In the genomic region with DNA sequence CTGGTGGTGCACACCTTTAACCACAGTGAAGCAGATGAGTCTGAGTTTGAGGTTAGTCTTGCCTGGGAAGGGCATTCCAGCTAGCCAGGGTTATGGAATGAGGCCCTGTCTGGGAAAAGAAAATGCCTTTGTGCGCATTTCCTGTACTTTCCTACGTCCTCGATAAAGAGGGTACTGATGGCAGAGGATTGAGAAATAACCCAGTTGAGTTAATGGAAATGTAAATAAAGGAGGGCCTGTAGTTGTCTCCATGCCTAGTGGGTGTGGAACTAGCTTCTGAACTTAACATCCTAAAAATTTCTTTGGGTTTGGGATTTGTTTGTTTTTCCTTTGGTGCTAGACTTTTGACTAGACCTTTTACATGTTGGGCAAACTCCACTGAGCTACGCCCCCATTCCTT, we compare ENCODE assay signal across 28 mouse cellular contexts. TPM values are rescaled to one million over a fixed set of nuclear protein-coding genes. Genes with fewer than 3 reads are reported as not detected.
A peak's percentile ranks its signal among the peaks of the same experiment; 100 is the strongest.
DNase-seq lines count a peak whose midpoint lies in the region; ATAC-seq and TF ChIP-seq lines count a peak whose summit lies in the region.
"Had no signal": no experiment of that assay in that cellular context is flagged by ENCODE, and none has a peak within 500 bp of the region (broad histone marks: within the 10 kb centered on the region; RNA-seq: fewer than 3 reads in every experiment).

No protein-coding gene starts in this region.

- DNase-seq in heart, postnatal 10 days, result no peak
- DNase-seq in lung, postnatal 36 days, result no peak
- DNase-seq in liver, postnatal 0 days, result no peak
- no peak for DNase-seq in embryo, embryonic 10 days (ENCODE audit: low spot score)
- DNase-seq: adrenal gland, postnatal 10 days; cerebellum, adult 9-10 months; heart, adult 18-20 months; kidney, postnatal 4 days; layer of hippocampus, postnatal 36 days; thymus, adult 18-20 months; thymus, postnatal 4 days had no signal

- intact Hi-C loops in heart, postnatal 10 days (cut with DNase I), result no loop called here

- no peak overlapping the region for H3K4me3 ChIP-seq in heart, embryonic 13.5 days
- no peak overlapping the region for H3K4me3 ChIP-seq in lung, embryonic 15.5 days
- H3K4me3 ChIP-seq in ES-Bruce4 (ENCODE audit: low read depth, low read length), result no peak overlapping the region
- H3K4me3 ChIP-seq in liver, postnatal 0 days (ENCODE audit: low read depth, low read length), result no peak overlapping the region
- H3K4me3 ChIP-seq: forebrain, embryonic 12.5 days; hindbrain, embryonic 13.5 days; midbrain, embryonic 15.5 days; myocyte had no signal

- no peak for TF ChIP-seq EP300 in ES-Bruce4 (IDR thresholded peaks at IDR 0.05; ENCODE audit: insufficient read depth, low read depth, low read length)
- peak; percentile 64; the same call in 1 of the 2 replicates for TF ChIP-seq EP300 in liver, postnatal 0 days (IDR thresholded peaks at IDR 0.05; ENCODE audit: low read depth)

- TF ChIP-seq POLR2A in ES-Bruce4 (IDR thresholded peaks at IDR 0.05; ENCODE audit: insufficient read depth, low read length), result no peak

- H3K9ac ChIP-seq in heart, embryonic 13.5 days, result 0 out of 2 replicates have a peak overlapping the region, but pooled peaks have one; percentile 10
- H3K9ac ChIP-seq in lung, embryonic 15.5 days, result no peak overlapping the region
- H3K9ac ChIP-seq in ES-Bruce4 (ENCODE audit: low read depth, poor library complexity, severe bottlenecking), result 0 out of 2 replicates have a peak overlapping the region, but pooled peaks have one; percentile 3
- H3K9ac ChIP-seq in liver, postnatal 0 days (replicated peaks), result no peak overlapping the region
- H3K9ac ChIP-seq: forebrain, embryonic 12.5 days; hindbrain, embryonic 13.5 days; midbrain, embryonic 15.5 days had no signal

- peaks cover 35% of the 10 kb centered on the region for H3K4me1 ChIP-seq in heart, embryonic 13.5 days
- H3K4me1 ChIP-seq in lung, embryonic 15.5 days, result peaks cover 27% of the 10 kb centered on the region; the same call in 1 of the 2 replicates
- H3K4me1 ChIP-seq in ES-Bruce4 (ENCODE audit: control insufficient read depth, insufficient read depth, low read length), result no peaks in the 10 kb centered on the region
- H3K4me1 ChIP-seq in liver, postnatal 0 days (ENCODE audit: insufficient read depth), result peaks cover 32% of the 10 kb centered on the region

- H3K36me3 ChIP-seq in heart, embryonic 13.5 days, result peaks cover 64% of the 10 kb centered on the region
- H3K36me3 ChIP-seq in lung, embryonic 15.5 days, result peaks cover 40% of the 10 kb centered on the region
- peaks cover 63% of the 10 kb centered on the region for H3K36me3 ChIP-seq in ES-Bruce4 (ENCODE audit: control insufficient read depth, insufficient read depth, low read length, poor library complexity, severe bottlenecking)
- H3K36me3 ChIP-seq in liver, postnatal 0 days (replicated peaks; ENCODE audit: insufficient read depth, low read length), result peaks cover 45% of the 10 kb centered on the region

- no peak for ATAC-seq in heart, embryonic 13.5 days (ENCODE audit: extremely low read depth, insufficient number of reproducible peaks, low FRiP score, low TSS enrichment)
- ATAC-seq in lung, embryonic 15.5 days (ENCODE audit: borderline replicate concordance, extremely low read depth, low FRiP score, low TSS enrichment), result no peak
- ATAC-seq in liver, postnatal 0 days, result no peak
- ATAC-seq: inflammation-experienced regulatory T-cells, adult 6 months; midbrain, embryonic 15.5 days had no signal

- TF ChIP-seq CTCF in ES-Bruce4 (IDR thresholded peaks at IDR 0.05; ENCODE audit: low read depth, low read length), result no peak
- TF ChIP-seq CTCF in liver, postnatal 0 days (IDR thresholded peaks at IDR 0.05; ENCODE audit: low read depth), result no peak

- no peaks in the 10 kb centered on the region for H3K27me3 ChIP-seq in heart, embryonic 13.5 days (replicated peaks)
- H3K27me3 ChIP-seq in lung, embryonic 15.5 days, result no peaks in the 10 kb centered on the region
- H3K27me3 ChIP-seq in ES-Bruce4 (ENCODE audit: control insufficient read depth, insufficient read depth, low read length, poor library complexity, severe bottlenecking), result no peaks in the 10 kb centered on the region
- H3K27me3 ChIP-seq in liver, postnatal 0 days (ENCODE audit: insufficient read depth, low read length), result no peaks in the 10 kb centered on the region
- H3K27me3 ChIP-seq: forebrain, embryonic 12.5 days; hindbrain, embryonic 13.5 days; midbrain, embryonic 15.5 days had no signal

- no peak overlapping the region for H3K4me2 ChIP-seq in heart, embryonic 13.5 days
- no peak overlapping the region for H3K4me2 ChIP-seq in lung, embryonic 15.5 days
- peak overlapping the region; percentile 3; the same call in 1 of the 2 replicates for H3K4me2 ChIP-seq in liver, postnatal 0 days (ENCODE audit: low read depth, low read length)
- H3K4me2 ChIP-seq: forebrain, embryonic 12.5 days; hindbrain, embryonic 13.5 days; midbrain, embryonic 15.5 days had no signal

- peak overlapping the region; percentile 48 for H3K27ac ChIP-seq in heart, embryonic 13.5 days (replicated peaks)
- peak overlapping the region; percentile 46; the same call in 1 of the 2 replicates for H3K27ac ChIP-seq in lung, embryonic 15.5 days
- H3K27ac ChIP-seq in ES-Bruce4 (ENCODE audit: insufficient read depth, low read length), result peak overlapping the region; percentile 23
- peak overlapping the region; percentile 66 for H3K27ac ChIP-seq in liver, postnatal 0 days (ENCODE audit: low read depth)
- H3K27ac ChIP-seq: forebrain, embryonic 12.5 days; hindbrain, embryonic 13.5 days; midbrain, embryonic 15.5 days had no signal

- WGBS in heart, embryonic 13.5 days, result 63% methylated on average over 4 of the region's 4 CpGs
- 51% methylated on average over 4 of the region's 4 CpGs for WGBS in lung, embryonic 15.5 days
- WGBS in liver, postnatal 0 days (ENCODE audit: insufficient replicate concordance), result 61% methylated on average over 4 of the region's 4 CpGs

- no peaks in the 10 kb centered on the region for H3K9me3 ChIP-seq in heart, embryonic 13.5 days
- no peaks in the 10 kb centered on the region for H3K9me3 ChIP-seq in lung, embryonic 15.5 days
- no peaks in the 10 kb centered on the region for H3K9me3 ChIP-seq in ES-Bruce4 (replicated peaks; ENCODE audit: control insufficient read depth, insufficient read depth, low read length, poor library complexity, severe bottlenecking)
- H3K9me3 ChIP-seq in liver, postnatal 0 days (ENCODE audit: low read length), result no peaks in the 10 kb centered on the region
- H3K9me3 ChIP-seq: forebrain, embryonic 12.5 days; hindbrain, embryonic 13.5 days; midbrain, embryonic 15.5 days had no signal

RNA-seq across cellular contexts. Expression of gene Ppat, which starts 4.1 kb away (rescaled TPM):
- polyA plus RNA-seq in heart, embryonic 13.5 days (2015; fragmentation: Nextera tagmentation; extraction: Ambion mirVana), result 20.8 and 25.0 TPM in 2 replicates
- total RNA-seq in heart, postnatal 10 days (2021), result 10 to 100 TPM; 14.6 to 15.9 TPM
- polyA plus RNA-seq in lung, embryonic 15.5 days (2015; fragmentation: Nextera tagmentation; extraction: Ambion mirVana), result 36.1 and 36.9 TPM in 2 replicates
- 89.3 and 90.8 TPM in 2 replicates for polyA plus RNA-seq in ES-Bruce4 (2011; ENCODE audit: insufficient read depth, insufficient read length, low read depth, missing spikeins)
- 14.9 and 17.6 TPM in 2 replicates for polyA plus RNA-seq in liver, postnatal 0 days (2015; fragmentation: Nextera tagmentation; extraction: Ambion mirVana)

RNA-seq across cellular contexts. Expression of gene Paics, which starts 4.4 kb away (rescaled TPM):
- polyA plus RNA-seq in heart, embryonic 13.5 days (2015; fragmentation: Nextera tagmentation; extraction: Ambion mirVana), result 229 and 249 TPM in 2 replicates
- 100 to 1,000 TPM; 166 to 168 TPM for total RNA-seq in heart, postnatal 10 days (2021)
- polyA plus RNA-seq in lung, embryonic 15.5 days (2015; fragmentation: Nextera tagmentation; extraction: Ambion mirVana), result 302 and 307 TPM in 2 replicates
- 611 and 648 TPM in 2 replicates for polyA plus RNA-seq in ES-Bruce4 (2011; ENCODE audit: insufficient read depth, insufficient read length, low read depth, missing spikeins)
- polyA plus RNA-seq in liver, postnatal 0 days (2015; fragmentation: Nextera tagmentation; extraction: Ambion mirVana), result 95.3 and 111 TPM in 2 replicates

RNA-seq across cellular contexts. Expression of gene Srp72, which starts 19.0 kb away (rescaled TPM):
- 48.4 and 55.4 TPM in 2 replicates for polyA plus RNA-seq in heart, embryonic 13.5 days (2015; fragmentation: Nextera tagmentation; extraction: Ambion mirVana)
- total RNA-seq in heart, postnatal 10 days (2021), result 10 to 100 TPM; 74.0 to 75.6 TPM
- 83.6 and 87.8 TPM in 2 replicates for polyA plus RNA-seq in lung, embryonic 15.5 days (2015; fragmentation: Nextera tagmentation; extraction: Ambion mirVana)
- 165 and 172 TPM in 2 replicates for polyA plus RNA-seq in ES-Bruce4 (2011; ENCODE audit: insufficient read depth, insufficient read length, low read depth, missing spikeins)
- polyA plus RNA-seq in liver, postnatal 0 days (2015; fragmentation: Nextera tagmentation; extraction: Ambion mirVana), result 34.4 TPM in 2 replicates

RNA-seq across cellular contexts. Expression of gene Arl9, which starts 48.4 kb away (rescaled TPM):
- 0.31 TPM in 1 of 2 replicates, not detected in the other for polyA plus RNA-seq in heart, embryonic 13.5 days (2015; fragmentation: Nextera tagmentation; extraction: Ambion mirVana)
- total RNA-seq in heart, postnatal 10 days (2021), result not detected
- 0.31 TPM in 1 of 2 replicates, not detected in the other for polyA plus RNA-seq in lung, embryonic 15.5 days (2015; fragmentation: Nextera tagmentation; extraction: Ambion mirVana)
- not detected in 2 replicates for polyA plus RNA-seq in ES-Bruce4 (2011; ENCODE audit: insufficient read depth, insufficient read length, low read depth, missing spikeins)
- polyA plus RNA-seq in liver, postnatal 0 days (2015; fragmentation: Nextera tagmentation; extraction: Ambion mirVana), result 0.22 TPM in 2 replicates
- total RNA-seq: common myeloid progenitor, adult 5-6 weeks; gastrocnemius, adult 8-10 months; heart, adult 18-20 months; heart, postnatal 25 days; layer of hippocampus, postnatal 36 days; left cerebral cortex, postnatal 14 days; megakaryocyte-erythroid progenitor cell, adult 5-6 weeks had no signal
- polyA plus RNA-seq: embryonic facial prominence, embryonic 11.5 days; forebrain, embryonic 12.5 days; inflammation-experienced regulatory T-cells, adult 6 months; kidney, embryonic 14.5 days; midbrain, embryonic 15.5 days; myocyte; neural tube, embryonic 14.5 days; small intestine, adult 2 months had no signal

RNA-seq across cellular contexts. Expression of gene Aasdh, which starts 50.2 kb away (rescaled TPM):
- polyA plus RNA-seq in heart, embryonic 13.5 days (2015; fragmentation: Nextera tagmentation; extraction: Ambion mirVana), result 14.8 and 18.9 TPM in 2 replicates
- total RNA-seq in heart, postnatal 10 days (2021), result 10 to 100 TPM; 10.1 to 14.4 TPM
- polyA plus RNA-seq in lung, embryonic 15.5 days (2015; fragmentation: Nextera tagmentation; extraction: Ambion mirVana), result 20.0 and 22.9 TPM in 2 replicates
- 73.2 and 74.1 TPM in 2 replicates for polyA plus RNA-seq in ES-Bruce4 (2011; ENCODE audit: insufficient read depth, insufficient read length, low read depth, missing spikeins)
- 5.1 and 5.3 TPM in 2 replicates for polyA plus RNA-seq in liver, postnatal 0 days (2015; fragmentation: Nextera tagmentation; extraction: Ambion mirVana)

Comparison
In these comparisons a context has a peak if more than half of its experiments do, and no peak if none do; other contexts are left out.
1. H3K9ac ChIP-seq: peak in heart, embryonic 13.5 days (single experiment) and ES-Bruce4 (single experiment); none in lung, embryonic 15.5 days (single experiment) and liver, postnatal 0 days (single experiment).
2. Peak in every context shown above with its lines, with median percentiles within 50 percentile points of each other: H3K27ac ChIP-seq.